Mouse (Mus musculus) hindbrain, postnatal 0 days (tissue): ENCODE measurements around the gene 4933407L21Rik. TPM values are rescaled to one million over a fixed set of nuclear protein-coding genes. Genes with fewer than 3 reads are reported as not detected.
A peak's percentile ranks its signal among the peaks of the same experiment; 100 is the strongest.

Experiments used
- ATAC-seq: fragments of 200-750 bp; cut with Nextera tagmentation; 2 replicates; pipeline ENCODE4 v1.8.0; 2017; ENCODE audit warnings: mild to moderate bottlenecking, moderate TSS enrichment, moderate library complexity
- DNase-seq: peaks from one replicate; pipeline ENCODE4 v3.0.0-alpha.2; 2015; ENCODE audit warnings: low spot score
- H3K27ac ChIP-seq: fragments of 300-500 bp; sonication (generic); 2 replicates; pipeline ENCODE4 v1.5.1; 2014; ENCODE audit warnings: mild to moderate bottlenecking
- H3K27me3 ChIP-seq: fragments of 300-500 bp; sonication (generic); 2 replicates; pipeline ENCODE4 v1.6.1; 2014; ENCODE audit warnings: low read length, mixed read lengths; ENCODE audit not compliant: insufficient read depth
- H3K36me3 ChIP-seq: fragments of 300-500 bp; sonication (generic); 2 replicates; pipeline ENCODE4 v1.6.1; 2014; ENCODE audit warnings: low read length, mixed read lengths; ENCODE audit not compliant: insufficient read depth
- H3K4me1 ChIP-seq: fragments of 300-500 bp; sonication (generic); 2 replicates; pipeline ENCODE4 v1.6.1; 2014; ENCODE audit warnings: antibody characterized with exemption, low read length, mixed read lengths; ENCODE audit not compliant: insufficient read depth
- H3K4me2 ChIP-seq: fragments of 300-500 bp; sonication (generic); 2 replicates; pipeline ENCODE4 v1.6.1; 2014; ENCODE audit warnings: low read depth, mild to moderate bottlenecking, low read length, moderate library complexity, mixed read lengths
- H3K4me3 ChIP-seq: fragments of 300-500 bp; sonication (generic); 2 replicates; pipeline ENCODE4 v1.5.1; 2014; ENCODE audit warnings: low read length
- H3K9ac ChIP-seq: fragments of 300-500 bp; sonication (generic); replicated peaks from 2 replicates; pipeline ENCODE4 v1.6.1; 2014; ENCODE audit warnings: mild to moderate bottlenecking, low read length, moderate library complexity, mixed read lengths
- H3K9me3 ChIP-seq: fragments of 300-500 bp; sonication (generic); 2 replicates; pipeline ENCODE4 v1.6.1; 2016; ENCODE audit warnings: low read length, mixed read lengths
- CTCF ChIP-seq: IDR thresholded peaks from 2 replicates; pipeline ENCODE4 v1.5.1; 2016; ENCODE audit warnings: antibody characterized with exemption, control low read depth, low read depth
- WGBS: fragments of 180-500 bp; shearing (Covaris S2); extraction: QIAGEN DNeasy Blood & Tissue Kit; methylation state at CpG from one replicate; pipeline ENCODE4 v1.1.7; 2014; 5-methylcytosine and 5-hydroxymethylcytosine counted together
- polyA plus RNA-seq: library from polyadenylated mRNA; unstranded; fragments of >200 nt; fragmentation: Nextera tagmentation; extraction: Ambion mirVana; gene quantifications from 2 replicates; pipeline ENCODE4 v1.2.1, GENCODE M21; 2015
- total RNA-seq: library from RNA; depleted of rRNA; stranded (reverse); fragments of >200 nt; gene quantifications from 2 replicates; pipeline ENCODE4 v1.2.3, GENCODE M21; 2014; rRNA removed

The 4933407L21Rik gene
- total RNA-seq (11.8 and 18.8 TPM in 2 replicates), polyA plus RNA-seq (12.3 and 13.9 TPM in 2 replicates)

DNA sequence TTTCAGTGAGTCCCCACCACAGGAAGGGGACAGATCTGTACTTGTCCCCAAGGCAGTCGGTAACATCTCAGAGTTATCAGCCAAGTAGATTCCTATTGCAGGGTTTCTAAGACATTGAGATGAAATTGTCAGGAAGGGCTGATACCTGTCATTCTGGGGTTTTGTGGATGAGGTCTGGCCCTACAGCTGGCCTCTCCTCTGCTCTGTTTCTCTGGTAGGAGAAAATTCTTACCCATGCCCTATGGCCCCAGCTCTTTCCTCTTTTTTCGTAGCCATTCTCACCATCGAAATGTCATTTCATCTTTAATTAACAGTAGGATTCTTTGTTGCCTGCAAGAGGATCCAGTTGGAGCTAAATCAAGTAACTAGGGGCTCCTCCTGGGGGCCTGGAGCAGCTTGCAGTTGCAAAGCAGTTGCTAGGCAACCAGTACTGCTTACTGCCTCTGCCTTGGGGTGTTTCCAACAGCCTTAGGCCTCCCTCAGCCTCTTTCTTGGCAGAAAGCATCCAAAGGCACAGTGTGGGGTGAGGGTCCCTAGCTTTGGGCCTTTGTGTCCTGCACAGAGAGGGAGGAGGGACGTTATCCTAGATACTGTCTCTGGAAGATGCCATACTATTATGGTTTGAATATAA lies at the start of gene 4933407L21Rik:
Gene 4933407L21Rik (plus strand): TSS at position 427 of the 631 bp plus-strand sequence.
- peak; percentile 23; the same call in 1 of the 2 replicates for TF ChIP-seq CTCF
- Histone ChIP-seq H3K4me2 (no peak within 1 kb of the TSS), H3K9me3 (no peaks in the 10 kb centered on the region), H3K9ac (no peak within 1 kb of the TSS), H3K4me3 (no peak within 1 kb of the TSS), H3K4me1 (peaks cover 22% of the 10 kb centered on the region), H3K36me3 (no peaks in the 10 kb centered on the region), H3K27me3 (no peaks in the 10 kb centered on the region; the same call in 1 of the 2 replicates), H3K27ac (peak within 1 kb of the TSS; percentile 81)
- DNase-seq (peak; percentile 94), ATAC-seq (peak; percentile 91)
- whole genome bisulfite sequencing: 12% methylated on average over 4 of the region's 4 CpGs

GRCm38 (mm10) chr1:85882003-85882402 lies 46.3 kb upstream of the 4933407L21Rik start:
- H3K9me3 ChIP-seq: no peaks in the 10 kb centered on the region
- H3K4me1 ChIP-seq: no peaks in the 10 kb centered on the region
- no peaks in the 10 kb centered on the region for H3K27me3 ChIP-seq
- TF ChIP-seq CTCF: no peak
- no peak for ATAC-seq
- no peaks in the 10 kb centered on the region for H3K36me3 ChIP-seq
- DNase-seq: no peak
- H3K9ac ChIP-seq: no peak overlapping the region
- no peak overlapping the region for H3K4me2 ChIP-seq
- H3K4me3 ChIP-seq: no peak overlapping the region
- whole genome bisulfite sequencing: 88% methylated on average over 12 of the region's 12 CpGs
- no peak overlapping the region for H3K27ac ChIP-seq

DNA sequence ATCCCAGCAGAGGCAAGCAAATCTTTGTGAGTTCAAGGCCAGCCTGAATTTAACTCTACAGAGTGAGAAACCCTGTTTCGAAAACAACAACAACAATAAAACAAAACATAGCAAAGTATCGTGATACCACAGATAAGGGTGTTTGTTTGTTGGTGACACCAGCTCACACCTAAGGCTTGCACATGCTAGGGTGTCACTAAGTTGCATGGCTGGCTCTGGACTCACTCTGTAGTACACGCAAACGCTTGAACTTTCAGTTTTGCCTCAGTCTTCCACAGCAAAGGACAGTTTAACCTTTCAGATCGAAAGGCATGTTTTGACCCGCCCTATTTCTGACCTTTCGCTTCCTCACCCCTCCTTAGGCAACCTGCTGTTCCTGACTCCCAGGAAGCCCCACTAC lies 41.1 kb upstream of the 4933407L21Rik start:
- no peak overlapping the region for H3K4me3 ChIP-seq
- DNase-seq (no peak), ATAC-seq (no peak)
- no peak overlapping the region for H3K9ac ChIP-seq
- no peaks in the 10 kb centered on the region for H3K36me3 ChIP-seq
- H3K9me3 ChIP-seq: no peaks in the 10 kb centered on the region
- TF ChIP-seq CTCF: no peak
- no peaks in the 10 kb centered on the region for H3K4me1 ChIP-seq
- no peak overlapping the region for H3K27ac ChIP-seq
- no peak overlapping the region for H3K4me2 ChIP-seq
- no peaks in the 10 kb centered on the region for H3K27me3 ChIP-seq
- WGBS: 91% methylated on average over 7 of the region's 7 CpGs

- peak within 1 kb of the TSS; percentile 81 for H3K9ac ChIP-seq
- peak within 1 kb of the TSS; percentile 87 for H3K4me3 ChIP-seq
- WGBS: under 1% methylated on average over 35 of the region's 35 CpGs
- H3K36me3 ChIP-seq: no peaks in the 10 kb centered on the region
- DNase-seq (peak; percentile 93), ATAC-seq (peak; percentile 89)
- peaks cover 35% of the 10 kb centered on the region for H3K4me1 ChIP-seq
- no peaks in the 10 kb centered on the region for H3K27me3 ChIP-seq
- peak within 1 kb of the TSS; percentile 86 for H3K27ac ChIP-seq
- H3K9me3 ChIP-seq: no peaks in the 10 kb centered on the region
- H3K4me2 ChIP-seq: peak within 1 kb of the TSS; percentile 91
- TF ChIP-seq CTCF: no peak
Measured at GRCm38 (mm10) chr1:85894231-85894747, 34.0 kb upstream of the 4933407L21Rik start, which contains the start of gene Itm2c. Gene Itm2c, plus strand, starts transcription at chr1:85894281.

- peak; percentile 50 for ATAC-seq
- DNase-seq: peak; percentile 71
- Histone ChIP-seq H3K4me2 (peak overlapping the region; percentile 91), H3K4me3 (peak overlapping the region; percentile 87), H3K36me3 (no peaks in the 10 kb centered on the region), H3K9ac (peak overlapping the region; percentile 81), H3K27me3 (no peaks in the 10 kb centered on the region), H3K4me1 (peaks cover 39% of the 10 kb centered on the region), H3K27ac (peak overlapping the region; percentile 86), H3K9me3 (no peaks in the 10 kb centered on the region)
- no peak for TF ChIP-seq CTCF
- under 1% methylated on average over 30 of the region's 30 CpGs for WGBS
Measured at GRCm38 (mm10) chr1:85894748-85895360, 33.4 kb upstream of the 4933407L21Rik start.

- Histone ChIP-seq H3K4me1 (peaks cover 45% of the 10 kb centered on the region), H3K27me3 (no peaks in the 10 kb centered on the region), H3K9me3 (no peaks in the 10 kb centered on the region), H3K4me3 (peak overlapping the region; percentile 87), H3K36me3 (no peaks in the 10 kb centered on the region), H3K4me2 (peak overlapping the region; percentile 91), H3K9ac (peak overlapping the region; percentile 81), H3K27ac (peak overlapping the region; percentile 86)
- TF ChIP-seq CTCF: peak; percentile 65
- ATAC-seq: peak; percentile 45
- WGBS: 2% methylated on average over 15 of the region's 15 CpGs
- DNase-seq: peak; percentile 77
Measured at GRCm38 (mm10) chr1:85895391-85895837, 32.9 kb upstream of the 4933407L21Rik start.
